Mouse (Mus musculus) ES-Bruce4 (cell line): ENCODE measurements around the gene Dqx1.

Experiments used
- CTCF ChIP-seq: IDR thresholded peaks from one replicate; pipeline ENCODE4 v1.8.1; 2011; ENCODE audit warnings: low read depth, low read length
- EP300 ChIP-seq: IDR thresholded peaks from 2 replicates; pipeline ENCODE4 v1.6.1; 2011; ENCODE audit warnings: low read depth, low read length; ENCODE audit not compliant: insufficient read depth
- POLR2A ChIP-seq: IDR thresholded peaks from one replicate; pipeline ENCODE4 v1.8.1; 2011; ENCODE audit warnings: low read length; ENCODE audit not compliant: insufficient read depth

DNA sequence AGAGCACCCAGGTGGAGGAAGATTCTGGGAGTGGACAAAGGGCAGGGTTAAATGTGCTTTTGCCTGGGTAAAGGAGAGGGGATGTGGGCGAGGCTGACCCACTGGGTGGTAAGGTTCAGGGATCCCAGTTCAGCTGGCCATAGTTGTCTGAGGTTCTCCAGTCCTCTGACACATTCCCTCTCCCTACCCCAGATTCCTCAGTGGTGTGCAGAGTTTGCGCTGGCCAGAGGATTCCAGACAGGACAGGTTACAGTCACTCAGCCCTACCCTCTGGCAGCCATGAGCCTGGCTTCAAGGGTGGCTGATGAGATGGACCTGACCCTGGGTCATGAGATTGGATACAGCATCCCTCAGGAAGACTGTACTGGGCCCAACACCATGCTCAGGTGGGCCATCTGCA lies 1.1 kb downstream of the Dqx1 start:
- TF ChIP-seq CTCF (no peak), POLR2A (no peak), EP300 (no peak)
